Mouse (Mus musculus) CH12.LX (cell line): ENCODE measurements around the gene Cfap97d1.

Experiments used
- E2F4 ChIP-seq: IDR thresholded peaks from 2 replicates; pipeline ENCODE4 v1.6.1; 2011; ENCODE audit warnings: low read depth, low read length, improper control_type of control experiment; ENCODE audit not compliant: insufficient replicate concordance
- ELF1 ChIP-seq: IDR thresholded peaks from 2 replicates; pipeline ENCODE4 v1.6.1; 2014; ENCODE audit warnings: low read depth, mild to moderate bottlenecking, inconsistent platforms, low read length, improper control_type of control experiment
- EP300 ChIP-seq: IDR thresholded peaks from 2 replicates; pipeline ENCODE4 v1.6.1; 2011; ENCODE audit warnings: low read length, improper control_type of control experiment
- ETS1 ChIP-seq: conservative IDR thresholded peaks from 2 replicates; pipeline ENCODE4 v1.6.1; 2012; ENCODE audit warnings: low read depth, mild to moderate bottlenecking, inconsistent platforms, low read length, improper control_type of control experiment, moderate library complexity
- MXI1 ChIP-seq: IDR thresholded peaks from 2 replicates; pipeline ENCODE4 v1.6.1; 2011; ENCODE audit warnings: mild to moderate bottlenecking, low read depth, low read length, improper control_type of control experiment
- MYC ChIP-seq: IDR thresholded peaks from 2 replicates; pipeline ENCODE4 v1.6.1; 2011; ENCODE audit warnings: low read depth, mild to moderate bottlenecking, improper control_type of control experiment, low read length
- POLR2A ChIP-seq: IDR thresholded peaks from 2 replicates; pipeline ENCODE4 v1.6.1; 2011; ENCODE audit warnings: low read depth, mild to moderate bottlenecking, improper control_type of control experiment, low read length
- SMC3 ChIP-seq: IDR thresholded peaks from 2 replicates; pipeline ENCODE4 v1.6.1; 2011; ENCODE audit warnings: low read depth, low read length, improper control_type of control experiment
- USF2 ChIP-seq: conservative IDR thresholded peaks from 2 replicates; pipeline ENCODE4 v1.6.1; 2011; ENCODE audit warnings: low read depth, low read length, improper control_type of control experiment
- ZMIZ1 ChIP-seq: IDR thresholded peaks from 2 replicates; pipeline ENCODE4 v1.6.1; 2012; ENCODE audit warnings: low read depth, mild to moderate bottlenecking, inconsistent platforms, low read length, improper control_type of control experiment
- ZNF384 ChIP-seq: IDR thresholded peaks from 2 replicates; pipeline ENCODE4 v1.6.1; 2012; ENCODE audit warnings: low read depth, low read length, improper control_type of control experiment, inconsistent platforms

- TF ChIP-seq MYC: no peak
- no peak for TF ChIP-seq USF2
- no peak for TF ChIP-seq SMC3
- TF ChIP-seq ZMIZ1: no peak
- TF ChIP-seq EP300: no peak
- no peak for TF ChIP-seq MXI1
- no peak for TF ChIP-seq E2F4
- TF ChIP-seq ELF1: no peak
- TF ChIP-seq ZNF384: no peak
- TF ChIP-seq ETS1: no peak
- no peak for TF ChIP-seq POLR2A
Measured at GRCm38 (mm10) chr11:102016136-102016535, 32.1 kb downstream of the Cfap97d1 start.
